Mouse (Mus musculus): ENCODE data around the gene Tnrc6c. TPM values are rescaled to one million over a fixed set of nuclear protein-coding genes. Genes with fewer than 3 reads are reported as not detected.

The Tnrc6c gene
- polyA plus RNA-seq, 1 experiment from 2014 or later = 8.1 TPM

DNA sequence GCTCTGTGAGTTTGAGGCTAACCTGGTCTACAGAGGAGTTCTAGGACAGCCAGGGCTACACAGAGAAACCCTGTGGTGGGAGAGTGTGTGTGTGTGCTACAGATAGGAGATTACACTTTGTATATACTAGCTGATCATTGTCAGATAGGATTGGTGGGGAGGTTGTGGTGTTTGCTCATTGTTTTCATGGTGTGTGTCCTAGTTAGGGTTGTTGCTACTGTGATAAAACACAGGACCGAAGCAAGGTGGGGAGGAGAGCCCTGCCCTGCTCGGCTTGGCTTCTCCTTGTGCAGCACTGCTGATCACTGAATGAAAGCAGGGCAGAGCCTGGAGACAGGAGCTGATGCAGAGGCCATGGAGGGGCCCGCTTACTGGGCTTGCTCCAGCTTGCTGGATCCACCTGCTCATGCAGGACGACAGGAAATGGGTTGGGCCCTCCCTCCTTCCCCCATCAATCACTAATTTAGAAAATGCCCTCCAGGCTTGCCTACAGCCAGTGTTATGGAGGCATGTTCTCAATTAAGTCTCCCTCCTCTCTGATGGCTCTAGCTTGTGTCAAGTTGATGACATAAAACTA lies 89.5 kb downstream of the Tnrc6c start:
- Histone ChIP-seq H3K27ac (ENCODE audit: low read depth, low read length) (no peak overlapping the region), H3K4me3 (ENCODE audit: low read depth, low read length) (no peak overlapping the region), H3K4me1 (ENCODE audit: control insufficient read depth, insufficient read depth, low read length) (no peaks in the 10 kb centered on the region), H3K9ac (ENCODE audit: low read depth, low read length) (no peak overlapping the region), H3K4me2 (no peak overlapping the region), H3K9me3 (replicated peaks; ENCODE audit: control insufficient read depth, low read length) (no peaks in the 10 kb centered on the region), H3K36me3 (ENCODE audit: control insufficient read depth, insufficient read depth, low read length) (peaks cover 44% of the 10 kb centered on the region), H3K27me3 (ENCODE audit: control insufficient read depth, insufficient read depth, low read length) (no peaks in the 10 kb centered on the region)
- no peak for ATAC-seq (replicated peaks; ENCODE audit: insufficient number of reproducible peaks, low FRiP score, low TSS enrichment)
- 68% methylated on average over 4 of the region's 4 CpGs for WGBS (ENCODE audit: insufficient replicate concordance)

GRCm38 (mm10) chr11:117748628-117749027 lies 94.5 kb downstream of the Tnrc6c start:
- H3K4me2 ChIP-seq = no peak overlapping the region
- H3K4me1 ChIP-seq (ENCODE audit: control insufficient read depth, insufficient read depth, low read length) = no peaks in the 10 kb centered on the region
- peaks cover 50% of the 10 kb centered on the region for H3K36me3 ChIP-seq (ENCODE audit: control insufficient read depth, insufficient read depth, low read length)
- 81% methylated on average over 4 of the region's 4 CpGs for WGBS (ENCODE audit: insufficient replicate concordance)
- no peak for ATAC-seq (replicated peaks; ENCODE audit: insufficient number of reproducible peaks, low FRiP score, low TSS enrichment)
- no peak overlapping the region for H3K27ac ChIP-seq (ENCODE audit: low read depth, low read length)
- H3K4me3 ChIP-seq (ENCODE audit: low read depth, low read length) = no peak overlapping the region
- H3K9me3 ChIP-seq (replicated peaks; ENCODE audit: control insufficient read depth, low read length) = no peaks in the 10 kb centered on the region
- H3K27me3 ChIP-seq (ENCODE audit: control insufficient read depth, insufficient read depth, low read length) = no peaks in the 10 kb centered on the region
- H3K9ac ChIP-seq (ENCODE audit: low read depth, low read length) = no peak overlapping the region

DNA sequence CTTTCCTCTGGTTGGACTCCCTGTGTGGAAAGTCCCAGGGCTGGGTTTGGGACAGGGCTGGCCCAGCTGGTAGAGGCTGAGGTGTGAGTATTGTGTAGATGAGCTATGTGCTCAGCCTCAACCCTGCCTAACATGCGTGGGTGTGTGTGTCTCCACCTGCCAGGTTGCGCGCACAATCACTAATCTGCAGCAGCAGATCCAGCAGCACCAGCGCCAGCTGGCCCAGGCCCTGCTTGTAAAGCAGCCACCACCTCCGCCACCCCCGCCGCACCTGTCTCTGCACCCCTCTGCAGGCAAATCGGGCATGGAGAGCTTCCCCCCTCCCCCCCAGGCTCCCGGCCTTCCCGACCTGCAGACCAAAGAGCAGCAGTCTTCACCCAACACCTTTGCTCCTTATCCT lies 95.3 kb downstream of the Tnrc6c start:
- no peak overlapping the region for H3K27ac ChIP-seq (ENCODE audit: low read depth, low read length)
- H3K4me1 ChIP-seq (ENCODE audit: control insufficient read depth, insufficient read depth, low read length) = no peaks in the 10 kb centered on the region
- H3K4me3 ChIP-seq (ENCODE audit: low read depth, low read length) = no peak overlapping the region
- no peaks in the 10 kb centered on the region for H3K27me3 ChIP-seq (ENCODE audit: control insufficient read depth, insufficient read depth, low read length)
- peaks cover 51% of the 10 kb centered on the region for H3K36me3 ChIP-seq (ENCODE audit: control insufficient read depth, insufficient read depth, low read length)
- 91% methylated on average over 10 of the region's 10 CpGs for WGBS (ENCODE audit: insufficient replicate concordance)
- ATAC-seq (replicated peaks; ENCODE audit: insufficient number of reproducible peaks, low FRiP score, low TSS enrichment) = no peak
- no peak overlapping the region for H3K4me2 ChIP-seq
- H3K9me3 ChIP-seq (replicated peaks; ENCODE audit: control insufficient read depth, low read length) = no peaks in the 10 kb centered on the region
- no peak overlapping the region for H3K9ac ChIP-seq (ENCODE audit: low read depth, low read length)

DNA sequence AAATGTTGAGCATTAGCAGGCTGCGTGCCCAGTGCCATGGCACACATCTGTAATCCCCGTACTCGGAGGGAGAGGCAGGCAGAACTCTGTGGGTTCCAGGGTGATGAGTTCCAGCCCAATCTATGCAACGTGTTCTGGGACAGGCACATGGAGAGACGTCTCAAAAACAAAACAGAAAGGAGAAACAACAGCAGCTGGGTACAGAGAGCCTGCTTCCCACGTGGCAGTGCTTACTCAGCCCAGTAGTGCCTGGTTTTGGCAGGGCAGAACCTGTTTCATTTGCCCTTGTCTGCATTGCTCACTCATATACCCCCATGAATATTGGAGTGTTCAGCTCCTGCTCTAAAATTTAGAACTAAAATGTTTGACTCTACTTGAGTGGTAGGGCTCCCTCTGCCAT lies 97.5 kb downstream of the Tnrc6c start:
- H3K27me3 ChIP-seq (ENCODE audit: control insufficient read depth, insufficient read depth, low read length) = no peaks in the 10 kb centered on the region
- H3K9ac ChIP-seq (ENCODE audit: low read depth, low read length) = no peak overlapping the region
- no peak for ATAC-seq (replicated peaks; ENCODE audit: insufficient number of reproducible peaks, low FRiP score, low TSS enrichment)
- no peak overlapping the region for H3K27ac ChIP-seq (ENCODE audit: low read depth, low read length)
- peaks cover 63% of the 10 kb centered on the region for H3K36me3 ChIP-seq (ENCODE audit: control insufficient read depth, insufficient read depth, low read length)
- no peak overlapping the region for H3K4me3 ChIP-seq (ENCODE audit: low read depth, low read length)
- H3K4me1 ChIP-seq (ENCODE audit: control insufficient read depth, insufficient read depth, low read length) = no peaks in the 10 kb centered on the region
- 84% methylated on average over 6 of the region's 6 CpGs for WGBS (ENCODE audit: insufficient replicate concordance)
- no peak overlapping the region for H3K4me2 ChIP-seq
- H3K9me3 ChIP-seq (replicated peaks; ENCODE audit: control insufficient read depth, low read length) = no peaks in the 10 kb centered on the region

DNA sequence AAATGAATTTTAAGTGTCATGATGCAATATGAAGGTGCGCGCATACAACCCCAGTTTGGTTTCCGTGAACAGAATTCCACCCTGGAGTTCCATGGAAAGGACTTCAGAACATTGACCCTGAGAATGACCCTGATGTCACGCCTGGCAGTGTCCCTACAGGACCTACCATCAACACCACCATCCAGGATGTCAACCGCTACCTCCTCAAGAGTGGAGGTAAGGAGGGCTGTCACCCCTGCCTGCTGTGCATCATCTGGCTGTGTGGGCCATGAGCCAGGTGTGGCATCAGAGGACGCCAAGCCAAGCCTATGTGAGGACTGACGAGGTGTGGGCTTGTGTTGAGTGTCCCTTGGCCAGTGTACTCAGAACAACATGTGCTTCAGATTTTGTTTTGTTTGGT lies 101.8 kb downstream of the Tnrc6c start:
- H3K36me3 ChIP-seq (ENCODE audit: control insufficient read depth, insufficient read depth, low read length) = peaks cover 60% of the 10 kb centered on the region
- H3K4me2 ChIP-seq = no peak overlapping the region
- H3K4me3 ChIP-seq (ENCODE audit: low read depth, low read length) = no peak overlapping the region
- no peaks in the 10 kb centered on the region for H3K9me3 ChIP-seq (replicated peaks; ENCODE audit: control insufficient read depth, low read length)
- WGBS (ENCODE audit: insufficient replicate concordance) = 92% methylated on average over 7 of the region's 7 CpGs
- no peaks in the 10 kb centered on the region for H3K4me1 ChIP-seq (ENCODE audit: control insufficient read depth, insufficient read depth, low read length)
- H3K9ac ChIP-seq (ENCODE audit: low read depth, low read length) = no peak overlapping the region
- H3K27ac ChIP-seq (ENCODE audit: low read depth, low read length) = no peak overlapping the region
- no peak for ATAC-seq (replicated peaks; ENCODE audit: insufficient number of reproducible peaks, low FRiP score, low TSS enrichment)
- H3K27me3 ChIP-seq (ENCODE audit: control insufficient read depth, insufficient read depth, low read length) = no peaks in the 10 kb centered on the region

DNA sequence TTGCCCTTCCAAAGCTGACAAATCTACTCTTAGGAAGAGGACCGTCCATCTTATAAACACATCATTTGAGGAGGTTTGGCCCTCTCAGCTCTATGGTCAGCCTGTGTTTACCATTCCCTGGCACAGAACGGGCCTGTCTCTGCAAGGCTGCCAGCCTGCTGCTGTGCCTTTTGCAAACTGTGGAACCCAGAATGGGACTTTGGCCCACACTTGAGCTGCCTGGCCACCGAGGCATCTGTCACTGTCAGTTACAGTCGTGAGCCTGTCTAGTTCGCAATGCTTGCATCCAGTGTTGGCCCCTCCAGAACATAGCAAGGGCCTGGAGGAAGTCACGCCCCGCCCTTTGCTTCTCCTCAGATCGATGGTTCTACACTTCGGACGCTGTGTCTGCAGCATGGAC lies 105.2 kb downstream of the Tnrc6c start:
- H3K9me3 ChIP-seq (replicated peaks; ENCODE audit: control insufficient read depth, low read length) = no peaks in the 10 kb centered on the region
- ATAC-seq (replicated peaks; ENCODE audit: insufficient number of reproducible peaks, low FRiP score, low TSS enrichment) = no peak
- H3K4me2 ChIP-seq = no peak overlapping the region
- peaks cover 43% of the 10 kb centered on the region for H3K36me3 ChIP-seq (ENCODE audit: control insufficient read depth, insufficient read depth, low read length)
- H3K4me1 ChIP-seq (ENCODE audit: control insufficient read depth, insufficient read depth, low read length) = no peaks in the 10 kb centered on the region
- H3K4me3 ChIP-seq (ENCODE audit: low read depth, low read length) = no peak overlapping the region
- no peak overlapping the region for H3K27ac ChIP-seq (ENCODE audit: low read depth, low read length)
- no peak overlapping the region for H3K9ac ChIP-seq (ENCODE audit: low read depth, low read length)
- no peaks in the 10 kb centered on the region for H3K27me3 ChIP-seq (ENCODE audit: control insufficient read depth, insufficient read depth, low read length)
- WGBS (ENCODE audit: insufficient replicate concordance) = 91% methylated on average over 10 of the region's 10 CpGs

DNA sequence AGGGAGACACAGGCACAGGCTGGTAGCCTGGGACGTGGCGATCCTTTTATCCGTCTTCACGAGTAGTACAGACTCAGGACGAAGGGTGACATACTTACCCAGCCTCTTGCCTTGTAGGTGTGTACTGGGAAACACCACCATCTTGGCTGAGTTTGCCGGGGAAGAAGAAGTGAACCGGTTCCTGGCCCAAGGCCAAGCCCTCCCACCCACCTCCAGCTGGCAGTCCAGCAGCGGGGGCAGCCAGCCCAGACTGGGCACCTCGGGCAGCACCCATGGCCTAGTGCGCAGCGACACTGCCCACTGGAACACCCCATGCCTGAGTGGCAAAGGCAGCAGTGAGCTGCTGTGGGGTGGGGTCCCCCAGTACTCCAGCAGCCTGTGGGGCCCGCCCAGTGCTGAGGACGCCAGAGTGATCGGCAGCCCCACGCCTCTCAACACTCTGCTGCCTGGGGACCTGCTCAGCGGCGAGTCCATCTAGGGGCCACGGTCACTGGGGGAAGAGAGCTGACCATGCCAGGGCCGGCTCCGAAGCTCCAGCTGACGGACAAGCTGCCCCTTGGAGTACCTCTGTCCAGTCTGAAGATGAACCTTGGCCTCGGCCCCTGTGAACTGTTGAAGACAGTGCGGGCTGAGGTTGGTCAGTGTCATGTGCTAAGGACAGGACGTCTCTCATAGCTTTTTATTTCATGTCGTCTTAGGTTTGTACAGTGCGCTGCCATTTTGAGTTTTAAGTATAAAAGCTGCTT lies 106.5 kb downstream of the Tnrc6c start:
- Histone ChIP-seq H3K4me3 (ENCODE audit: low read depth, low read length) (no peak overlapping the region), H3K4me2 (no peak overlapping the region), H3K27ac (ENCODE audit: low read depth, low read length) (no peak overlapping the region; the same call in 1 of the 2 replicates), H3K9ac (ENCODE audit: low read depth, low read length) (no peak overlapping the region), H3K36me3 (ENCODE audit: control insufficient read depth, insufficient read depth, low read length) (peaks cover 40% of the 10 kb centered on the region), H3K9me3 (replicated peaks; ENCODE audit: control insufficient read depth, low read length) (no peaks in the 10 kb centered on the region), H3K27me3 (ENCODE audit: control insufficient read depth, insufficient read depth, low read length) (no peaks in the 10 kb centered on the region), H3K4me1 (ENCODE audit: control insufficient read depth, insufficient read depth, low read length) (no peaks in the 10 kb centered on the region)
- 91% methylated on average over 26 of the region's 26 CpGs for WGBS (ENCODE audit: insufficient replicate concordance)
- ATAC-seq (replicated peaks; ENCODE audit: insufficient number of reproducible peaks, low FRiP score, low TSS enrichment) = no peak

GRCm38 (mm10) chr11:117761801-117762200 lies 107.7 kb downstream of the Tnrc6c start:
- peaks cover 5% of the 10 kb centered on the region; the same call in 1 of the 2 replicates for H3K4me1 ChIP-seq (ENCODE audit: control insufficient read depth, insufficient read depth, low read length)
- H3K4me2 ChIP-seq = no peak overlapping the region
- H3K9ac ChIP-seq (ENCODE audit: low read depth, low read length) = no peak overlapping the region
- H3K27ac ChIP-seq (ENCODE audit: low read depth, low read length) = no peak overlapping the region
- H3K36me3 ChIP-seq (ENCODE audit: control insufficient read depth, insufficient read depth, low read length) = peaks cover 37% of the 10 kb centered on the region
- WGBS (ENCODE audit: insufficient replicate concordance) = 89% methylated on average over 13 of the region's 13 CpGs
- no peak overlapping the region for H3K4me3 ChIP-seq (ENCODE audit: low read depth, low read length)
- H3K27me3 ChIP-seq (ENCODE audit: control insufficient read depth, insufficient read depth, low read length) = no peaks in the 10 kb centered on the region
- ATAC-seq (replicated peaks; ENCODE audit: insufficient number of reproducible peaks, low FRiP score, low TSS enrichment) = no peak
- no peaks in the 10 kb centered on the region for H3K9me3 ChIP-seq (replicated peaks; ENCODE audit: control insufficient read depth, low read length)

- H3K9me3 ChIP-seq (replicated peaks; ENCODE audit: control insufficient read depth, low read length) = no peaks in the 10 kb centered on the region
- no peak for ATAC-seq (replicated peaks; ENCODE audit: insufficient number of reproducible peaks, low FRiP score, low TSS enrichment)
- H3K4me1 ChIP-seq (ENCODE audit: control insufficient read depth, insufficient read depth, low read length) = peaks cover 5% of the 10 kb centered on the region; the same call in 1 of the 2 replicates
- H3K27ac ChIP-seq (ENCODE audit: low read depth, low read length) = no peak overlapping the region
- H3K4me2 ChIP-seq = no peak overlapping the region
- no peak overlapping the region for H3K9ac ChIP-seq (ENCODE audit: low read depth, low read length)
- H3K36me3 ChIP-seq (ENCODE audit: control insufficient read depth, insufficient read depth, low read length) = peaks cover 37% of the 10 kb centered on the region
- H3K4me3 ChIP-seq (ENCODE audit: low read depth, low read length) = no peak overlapping the region
- H3K27me3 ChIP-seq (ENCODE audit: control insufficient read depth, insufficient read depth, low read length) = no peaks in the 10 kb centered on the region
- WGBS (ENCODE audit: insufficient replicate concordance) = 55% methylated on average over 12 of the region's 12 CpGs
Measured at GRCm38 (mm10) chr11:117762246-117762645, 108.2 kb downstream of the Tnrc6c start.

Data from heart, embryonic 11.5 days (tissue).